Mouse (Mus musculus): ENCODE results near the gene Serinc2. TPM values are rescaled to one million over a fixed set of nuclear protein-coding genes. Genes with fewer than 3 reads are reported as not detected.

Serinc2 gene
- polyA plus RNA-seq, 1 experiment from 2014 or later: 205 TPM

DNA sequence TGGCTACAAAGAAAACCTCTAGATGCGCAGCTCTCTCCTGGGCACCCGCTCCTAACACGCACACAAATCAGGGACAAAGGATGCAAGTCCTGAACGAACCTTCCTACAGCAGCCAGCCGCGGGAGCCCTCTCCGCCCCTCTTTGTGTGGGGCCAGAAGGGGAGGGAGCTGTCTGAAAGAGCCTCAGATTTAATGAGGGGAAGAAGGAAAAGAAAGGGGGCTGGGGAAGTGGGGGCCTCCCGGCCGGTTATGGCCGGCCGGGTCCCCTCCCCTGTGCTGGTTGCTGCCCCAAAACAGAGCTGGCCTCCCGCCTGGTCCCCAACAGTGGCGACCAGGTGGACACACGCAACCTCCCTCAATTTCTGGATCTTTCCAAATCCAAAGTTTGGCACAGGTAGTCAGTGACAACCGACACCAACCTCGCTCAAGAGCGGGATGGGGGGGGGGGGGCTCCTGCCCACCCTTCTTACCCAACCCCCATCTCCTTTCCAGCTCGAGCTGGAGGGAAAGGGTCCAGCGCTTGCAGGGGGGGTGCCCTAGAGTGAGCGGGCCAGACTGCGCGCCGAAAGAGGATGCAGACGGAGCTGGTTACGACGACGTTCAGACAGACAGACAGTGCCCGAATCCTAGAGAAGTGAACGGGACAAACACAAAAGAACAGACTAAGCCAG lies 4.5 kb downstream of the Serinc2 start:
- peaks cover 22% of the 10 kb centered on the region for H3K36me3 ChIP-seq
- ATAC-seq (ENCODE audit: insufficient number of reproducible peaks, insufficient read depth, low FRiP score, low TSS enrichment, low read depth): peak; percentile 83
- WGBS: under 1% methylated on average over 28 of the region's 29 CpGs

DNA sequence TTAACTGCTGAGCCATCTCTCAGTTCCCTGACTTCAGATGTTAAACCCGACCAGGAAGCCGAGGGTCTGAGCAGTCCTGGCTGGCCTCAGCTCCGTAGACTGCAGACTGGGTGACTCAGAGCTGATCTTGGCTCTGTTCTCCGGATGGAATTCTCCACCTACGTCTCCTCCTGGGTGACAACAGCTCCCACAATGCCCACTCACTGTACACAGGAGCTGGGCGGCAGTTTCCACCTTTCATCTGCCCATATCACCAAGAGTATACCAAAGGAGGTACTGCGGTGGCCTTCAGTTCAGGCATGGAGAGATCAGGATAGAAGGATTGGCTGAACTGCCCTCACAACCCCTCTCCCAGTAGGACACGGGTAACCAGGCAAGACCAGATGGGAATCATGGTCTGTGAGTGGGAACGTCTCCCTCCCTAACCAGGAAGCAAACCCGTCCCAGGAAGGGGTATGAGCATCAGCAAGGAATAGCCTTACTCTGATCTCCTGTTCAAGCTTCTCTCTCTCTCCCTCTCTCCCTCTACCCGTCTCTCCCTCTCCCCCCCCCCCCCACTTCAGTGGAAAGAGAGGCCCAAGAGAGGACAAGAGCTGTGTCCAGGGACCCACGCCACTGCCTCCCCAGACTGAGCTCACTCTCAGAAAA lies 5.2 kb downstream of the Serinc2 start:
- Histone ChIP-seq H3K9me3 (no peaks in the 10 kb centered on the region), H3K4me1 (replicated peaks) (peaks cover 16% of the 10 kb centered on the region), H3K27me3 (peaks cover 17% of the 10 kb centered on the region), H3K4me3 (replicated peaks) (peak overlapping the region; percentile 90), H3K9ac (replicated peaks) (peak overlapping the region; percentile 98), H3K36me3 (peaks cover 28% of the 10 kb centered on the region), H3K4me2 (peak overlapping the region; percentile 82), H3K27ac (peak overlapping the region; percentile 96)
- WGBS: 10% methylated on average over 11 of the region's 12 CpGs
- peak; percentile 5; the same call in 1 of the 2 replicates for ATAC-seq (ENCODE audit: insufficient number of reproducible peaks, insufficient read depth, low FRiP score, low TSS enrichment, low read depth)

More for the DNA sequence above, 4.5 kb downstream of the Serinc2 start:
- Histone ChIP-seq H3K4me1 (replicated peaks) (peaks cover 16% of the 10 kb centered on the region), H3K9me3 (no peaks in the 10 kb centered on the region), H3K27ac (peak overlapping the region; percentile 96), H3K4me3 (replicated peaks) (peak overlapping the region; percentile 90), H3K9ac (replicated peaks) (peak overlapping the region; percentile 98), H3K27me3 (peaks cover 22% of the 10 kb centered on the region), H3K4me2 (peak overlapping the region; percentile 82)

DNA sequence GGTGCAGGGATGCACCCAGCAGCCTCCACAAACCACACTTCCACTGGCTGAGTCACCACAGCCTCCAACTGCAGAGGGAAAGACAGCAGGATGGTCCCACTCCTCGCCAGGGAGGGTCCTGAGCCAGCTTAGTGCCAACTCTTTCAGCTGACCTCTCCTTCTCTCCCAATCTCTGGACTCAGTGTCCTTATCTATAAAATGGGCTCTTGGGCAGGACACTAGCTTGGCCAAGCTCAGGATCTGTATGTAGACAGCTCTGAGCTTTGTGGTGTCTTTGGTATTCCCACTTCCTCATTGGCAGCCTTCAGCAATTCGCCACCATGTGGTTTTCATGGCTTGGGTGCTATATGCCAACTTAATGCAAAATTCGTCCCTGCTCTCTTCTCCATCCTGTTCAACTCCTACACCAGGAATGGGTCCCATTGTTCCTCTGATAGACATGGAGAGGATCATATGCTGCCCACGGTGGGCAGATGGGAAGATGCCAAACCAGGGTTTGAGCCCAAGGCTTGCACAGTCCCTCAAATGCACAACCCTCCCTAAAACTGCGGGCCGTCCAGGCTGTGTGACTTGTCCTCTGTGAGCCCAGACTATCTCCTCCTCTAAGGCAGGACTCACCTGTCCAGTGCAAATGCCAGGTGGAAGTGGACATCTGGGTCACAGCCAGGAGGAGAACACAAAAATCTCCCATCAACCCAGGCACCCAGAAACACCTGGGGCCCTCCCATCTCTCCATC lies 8.2 kb downstream of the Serinc2 start:
- WGBS: 85% methylated on average over 6 of the region's 6 CpGs

DNA sequence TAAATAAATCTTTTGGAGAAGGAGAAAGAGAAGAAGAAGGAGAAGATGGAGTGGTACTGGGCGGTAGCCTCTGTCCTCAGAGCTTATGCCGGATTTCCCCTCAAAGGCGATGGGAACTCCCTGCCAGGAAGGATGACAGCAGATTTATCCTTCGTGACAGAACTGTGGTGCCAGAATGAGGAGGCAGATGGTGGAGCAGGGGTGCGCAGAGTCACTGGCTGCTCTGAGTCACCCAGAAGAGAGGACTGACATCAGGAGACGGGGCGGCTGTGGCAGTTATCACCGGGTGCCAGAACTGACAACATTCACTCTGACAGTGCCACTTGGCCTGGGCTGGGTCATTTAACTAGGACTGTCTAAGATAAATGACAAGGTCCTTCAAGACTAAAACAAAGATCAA lies 8.9 kb downstream of the Serinc2 start:
- Histone ChIP-seq H3K9ac (replicated peaks) (no peak overlapping the region), H3K27ac (no peak overlapping the region), H3K9me3 (no peaks in the 10 kb centered on the region), H3K4me1 (replicated peaks) (peaks cover 26% of the 10 kb centered on the region), H3K36me3 (peaks cover 31% of the 10 kb centered on the region), H3K27me3 (no peaks in the 10 kb centered on the region), H3K4me2 (no peak overlapping the region), H3K4me3 (replicated peaks) (no peak overlapping the region)
- no peak for ATAC-seq (ENCODE audit: insufficient number of reproducible peaks, insufficient read depth, low FRiP score, low TSS enrichment, low read depth)
- WGBS: 86% methylated on average over 8 of the region's 8 CpGs

More for the DNA sequence above, 8.2 kb downstream of the Serinc2 start:
- H3K4me2 ChIP-seq: no peak overlapping the region
- H3K9me3 ChIP-seq: no peaks in the 10 kb centered on the region
- no peaks in the 10 kb centered on the region for H3K27me3 ChIP-seq
- no peak overlapping the region for H3K4me3 ChIP-seq (replicated peaks)
- ATAC-seq (ENCODE audit: insufficient number of reproducible peaks, insufficient read depth, low FRiP score, low TSS enrichment, low read depth): no peak
- peaks cover 30% of the 10 kb centered on the region for H3K4me1 ChIP-seq (replicated peaks)
- H3K27ac ChIP-seq: no peak overlapping the region
- H3K36me3 ChIP-seq: peaks cover 31% of the 10 kb centered on the region
- no peak overlapping the region for H3K9ac ChIP-seq (replicated peaks)

DNA sequence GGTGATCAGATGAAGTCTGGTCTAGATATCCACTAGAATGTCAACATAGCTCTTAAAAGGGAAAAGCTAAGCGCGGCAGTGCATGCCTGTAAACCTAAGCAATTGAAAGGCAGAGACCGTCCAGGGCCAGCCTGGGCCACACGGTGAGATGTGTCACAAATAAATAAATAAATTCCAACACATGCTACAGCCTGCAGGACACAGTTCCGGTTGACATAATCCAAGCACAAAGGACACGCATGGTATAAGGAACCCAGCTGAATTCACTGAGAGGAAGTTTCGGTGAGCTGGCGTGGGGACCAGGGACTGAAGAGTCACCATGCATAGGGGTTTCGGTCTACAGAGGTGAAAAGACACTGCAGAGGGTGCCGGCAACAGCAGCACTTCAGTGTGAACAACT lies 10.3 kb downstream of the Serinc2 start:
- 88% methylated on average over 10 of the region's 10 CpGs for WGBS
- no peak for ATAC-seq (ENCODE audit: insufficient number of reproducible peaks, insufficient read depth, low FRiP score, low TSS enrichment, low read depth)
- Histone ChIP-seq H3K4me3 (replicated peaks) (no peak overlapping the region), H3K9me3 (no peaks in the 10 kb centered on the region), H3K9ac (replicated peaks) (no peak overlapping the region), H3K4me1 (replicated peaks) (peaks cover 38% of the 10 kb centered on the region), H3K4me2 (no peak overlapping the region), H3K27me3 (peaks cover 6% of the 10 kb centered on the region; the same call in 1 of the 2 replicates), H3K36me3 (peaks cover 36% of the 10 kb centered on the region), H3K27ac (no peak overlapping the region)

DNA sequence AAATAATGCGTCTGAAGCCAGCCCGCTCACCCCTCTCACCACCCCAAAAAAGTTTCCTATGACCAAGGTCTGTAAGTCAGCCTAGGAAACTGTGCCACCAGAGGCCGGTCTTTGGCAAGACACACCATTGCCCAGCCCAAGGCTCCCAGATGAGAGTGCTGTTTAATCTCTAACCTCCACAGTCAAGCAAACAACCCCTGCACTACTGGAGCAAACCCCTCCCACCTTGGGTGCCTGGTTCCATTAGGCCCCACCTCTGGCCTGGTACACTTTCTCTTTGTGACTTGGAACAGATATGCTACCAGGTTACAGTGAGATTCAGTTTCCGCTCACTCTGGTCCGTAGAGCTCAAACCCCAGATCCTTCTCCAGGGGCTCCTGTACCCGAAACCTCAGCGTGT lies 11.9 kb downstream of the Serinc2 start:
- Histone ChIP-seq H3K4me2 (0 out of 2 replicates have a peak overlapping the region, but pooled peaks have one; percentile 3), H3K9ac (replicated peaks) (no peak overlapping the region), H3K4me3 (replicated peaks) (no peak overlapping the region), H3K4me1 (replicated peaks) (peaks cover 28% of the 10 kb centered on the region), H3K36me3 (peaks cover 53% of the 10 kb centered on the region), H3K9me3 (no peaks in the 10 kb centered on the region), H3K27ac (peak overlapping the region; percentile 8; the same call in 1 of the 2 replicates), H3K27me3 (peaks cover 6% of the 10 kb centered on the region; the same call in 1 of the 2 replicates)
- no peak for ATAC-seq (ENCODE audit: insufficient number of reproducible peaks, insufficient read depth, low FRiP score, low TSS enrichment, low read depth)
- WGBS: 78% methylated on average over 7 of the region's 7 CpGs

DNA sequence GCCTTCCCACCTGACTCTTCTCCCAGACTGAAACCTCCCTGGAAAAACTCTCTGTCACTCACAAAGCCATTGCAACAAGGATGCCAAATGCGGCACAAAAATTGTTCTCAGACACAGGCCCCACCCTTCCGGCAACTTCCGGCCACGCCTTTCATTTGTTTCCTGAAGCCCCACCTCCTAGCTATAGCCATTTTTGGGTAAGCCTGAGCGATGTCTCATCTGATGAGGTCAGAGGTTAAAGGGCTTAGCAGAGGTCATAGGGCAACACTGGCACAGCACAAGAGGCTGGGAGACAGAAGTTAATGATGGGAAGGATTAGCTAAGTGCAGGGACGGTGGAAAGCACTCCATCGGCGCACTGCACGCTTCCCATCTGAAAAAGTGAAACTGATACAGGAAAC lies 12.4 kb downstream of the Serinc2 start:
- peaks cover 28% of the 10 kb centered on the region for H3K4me1 ChIP-seq (replicated peaks)
- H3K4me3 ChIP-seq (replicated peaks): no peak overlapping the region
- no peak overlapping the region for H3K9ac ChIP-seq (replicated peaks)
- H3K27me3 ChIP-seq: peaks cover 6% of the 10 kb centered on the region; the same call in 1 of the 2 replicates
- 0 out of 2 replicates have a peak overlapping the region, but pooled peaks have one; percentile 3 for H3K4me2 ChIP-seq
- H3K36me3 ChIP-seq: peaks cover 55% of the 10 kb centered on the region
- no peaks in the 10 kb centered on the region for H3K9me3 ChIP-seq
- WGBS: 59% methylated on average over 9 of the region's 9 CpGs
- H3K27ac ChIP-seq: 0 out of 2 replicates have a peak overlapping the region, but pooled peaks have one; percentile 8
- ATAC-seq (ENCODE audit: insufficient number of reproducible peaks, insufficient read depth, low FRiP score, low TSS enrichment, low read depth): no peak

DNA sequence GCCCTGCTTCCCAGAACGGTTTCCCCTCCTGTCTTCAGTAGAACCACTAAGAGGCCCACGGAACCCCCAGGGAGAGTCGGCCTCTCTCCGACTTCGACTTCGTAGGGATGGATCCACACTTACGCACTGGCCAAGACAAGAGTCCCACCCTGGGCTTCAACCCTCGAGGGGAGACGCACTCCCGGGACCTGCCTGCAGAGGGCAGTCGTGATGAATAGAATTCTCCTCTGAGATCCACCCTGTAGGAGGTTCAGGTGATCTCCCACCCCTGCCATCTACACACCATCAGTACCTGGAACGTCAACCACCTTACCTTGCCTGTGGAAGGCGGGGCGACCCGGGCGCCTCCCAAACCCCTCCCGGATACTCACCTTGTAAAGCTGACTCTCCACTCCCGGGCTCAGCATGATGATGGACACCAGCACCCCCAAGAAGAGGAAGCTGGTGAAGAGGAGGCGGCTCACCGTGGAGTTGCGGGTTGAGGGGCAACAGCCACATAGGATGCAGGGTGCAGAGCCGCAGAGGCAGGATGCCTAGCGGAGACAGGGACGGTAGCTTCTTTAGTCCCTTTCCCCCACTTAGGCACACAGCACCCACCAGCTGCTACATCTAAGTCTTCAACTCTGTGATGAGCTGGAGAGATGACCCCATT lies 14.2 kb downstream of the Serinc2 start:
- Histone ChIP-seq H3K27ac (no peak overlapping the region), H3K36me3 (peaks cover 56% of the 10 kb centered on the region), H3K4me3 (replicated peaks) (no peak overlapping the region), H3K4me1 (replicated peaks) (peaks cover 28% of the 10 kb centered on the region), H3K27me3 (peaks cover 6% of the 10 kb centered on the region; the same call in 1 of the 2 replicates), H3K4me2 (no peak overlapping the region), H3K9me3 (no peaks in the 10 kb centered on the region), H3K9ac (replicated peaks) (no peak overlapping the region)
- no peak for ATAC-seq (ENCODE audit: insufficient number of reproducible peaks, insufficient read depth, low FRiP score, low TSS enrichment, low read depth)
- 23% methylated on average over 24 of the region's 24 CpGs for WGBS

DNA sequence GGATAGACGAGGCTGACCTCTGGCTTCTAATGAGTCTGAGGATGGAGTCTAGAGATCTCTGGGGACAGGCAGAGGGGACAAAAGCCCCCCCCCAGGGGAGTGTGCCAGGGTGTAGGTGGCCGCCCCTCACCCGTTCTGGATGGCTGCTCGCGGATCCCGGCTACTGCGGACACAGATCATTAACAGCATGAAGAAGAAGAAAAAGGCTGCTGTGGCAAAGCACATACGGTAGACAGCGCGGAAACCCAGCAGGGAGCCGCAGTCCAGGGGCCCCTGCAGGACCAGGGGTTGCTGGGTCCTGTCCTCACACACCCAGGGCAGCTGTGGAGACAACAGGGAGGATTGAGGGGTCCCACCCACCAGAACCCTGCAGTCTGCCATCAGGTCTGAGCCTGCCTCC lies 14.9 kb downstream of the Serinc2 start:
- Histone ChIP-seq H3K4me2 (no peak overlapping the region), H3K9me3 (no peaks in the 10 kb centered on the region), H3K4me1 (replicated peaks) (peaks cover 28% of the 10 kb centered on the region), H3K4me3 (replicated peaks) (no peak overlapping the region), H3K36me3 (peaks cover 57% of the 10 kb centered on the region), H3K27ac (no peak overlapping the region), H3K27me3 (peaks cover 6% of the 10 kb centered on the region; the same call in 1 of the 2 replicates), H3K9ac (replicated peaks) (no peak overlapping the region)
- no peak for ATAC-seq (ENCODE audit: insufficient number of reproducible peaks, insufficient read depth, low FRiP score, low TSS enrichment, low read depth)
- 34% methylated on average over 11 of the region's 11 CpGs for WGBS

DNA sequence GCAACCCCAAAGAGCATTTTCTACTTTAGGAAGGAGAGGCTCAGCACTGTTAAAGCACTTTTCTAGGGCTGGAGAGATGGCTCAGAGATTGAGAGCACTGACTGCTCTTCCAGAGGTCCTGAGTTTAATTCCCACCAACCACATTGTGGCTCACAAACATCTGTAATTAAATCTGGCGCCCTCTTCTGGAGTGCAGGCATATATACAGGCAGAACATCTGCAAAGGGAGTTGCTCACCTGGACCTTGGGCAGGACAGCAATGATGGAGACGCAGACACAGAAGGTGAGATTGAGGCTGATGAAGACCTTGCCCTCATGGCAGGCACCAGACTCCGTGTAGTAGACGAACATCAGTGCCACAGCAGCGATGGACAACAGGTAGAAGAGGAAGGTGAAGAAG lies 18.6 kb downstream of the Serinc2 start:
- Histone ChIP-seq H3K4me1 (replicated peaks) (peaks cover 12% of the 10 kb centered on the region), H3K36me3 (peaks cover 87% of the 10 kb centered on the region), H3K9ac (replicated peaks) (no peak overlapping the region), H3K4me2 (no peak overlapping the region), H3K4me3 (replicated peaks) (no peak overlapping the region), H3K27me3 (peaks cover 6% of the 10 kb centered on the region; the same call in 1 of the 2 replicates), H3K9me3 (no peaks in the 10 kb centered on the region), H3K27ac (no peak overlapping the region)
- no peak for ATAC-seq (ENCODE audit: insufficient number of reproducible peaks, insufficient read depth, low FRiP score, low TSS enrichment, low read depth)
- 31% methylated on average over 5 of the region's 5 CpGs for WGBS
